Mouse (Mus musculus) ovary, postnatal 36 days (tissue): ENCODE measurements around the gene Ano2.

ENCODE experiments used
- DNase-seq: peaks from one replicate; pipeline ENCODE4 v3.0.0; 2022; ENCODE audit warnings: low spot score, mixed read lengths

Ano2 gene

GRCm38 (mm10) chr6:125914446-125914845, 224.2 kb downstream of the Ano2 start:
- DNase-seq, result no peak

GRCm38 (mm10) chr6:125922746-125923145, 232.5 kb downstream of the Ano2 start:
- DNase-seq, result no peak

- no peak for DNase-seq
Measured at GRCm38 (mm10) chr6:125924979-125925378, 234.8 kb downstream of the Ano2 start.

GRCm38 (mm10) chr6:125925861-125926260, 235.6 kb downstream of the Ano2 start:
- DNase-seq, result no peak

GRCm38 (mm10) chr6:125931926-125932325, 241.7 kb downstream of the Ano2 start:
- DNase-seq, result no peak

- no peak for DNase-seq
Measured at GRCm38 (mm10) chr6:125954965-125955364, 264.7 kb downstream of the Ano2 start.

GRCm38 (mm10) chr6:125973551-125973950, 283.3 kb downstream of the Ano2 start:
- no peak for DNase-seq

- DNase-seq, result no peak
Measured at GRCm38 (mm10) chr6:125975788-125976465, 285.7 kb downstream of the Ano2 start.

GRCm38 (mm10) chr6:125979601-125980000, 289.4 kb downstream of the Ano2 start:
- no peak for DNase-seq

- DNase-seq, result no peak
Measured at GRCm38 (mm10) chr6:125984050-125984449, 293.8 kb downstream of the Ano2 start.

- no peak for DNase-seq
Measured at GRCm38 (mm10) chr6:125992731-125993130, 302.5 kb downstream of the Ano2 start.

GRCm38 (mm10) chr6:126001797-126002196, 311.6 kb downstream of the Ano2 start:
- no peak for DNase-seq

GRCm38 (mm10) chr6:126003002-126003742, 313.0 kb downstream of the Ano2 start:
- DNase-seq, result peak; percentile 6

- DNase-seq, result no peak
Measured at GRCm38 (mm10) chr6:126006647-126007046, 316.4 kb downstream of the Ano2 start.

GRCm38 (mm10) chr6:126009083-126009482, 318.9 kb downstream of the Ano2 start:
- no peak for DNase-seq

GRCm38 (mm10) chr6:126016991-126017390, 326.8 kb downstream of the Ano2 start:
- no peak for DNase-seq

GRCm38 (mm10) chr6:126018411-126018810, 328.2 kb downstream of the Ano2 start:
- no peak for DNase-seq

GRCm38 (mm10) chr6:126033693-126034402, 343.6 kb downstream of the Ano2 start:
- no peak for DNase-seq

- no peak for DNase-seq
Measured at GRCm38 (mm10) chr6:126034403-126034724, 344.1 kb downstream of the Ano2 start.

- peak; percentile 13 for DNase-seq
Measured at GRCm38 (mm10) chr6:126034728-126035127, 344.5 kb downstream of the Ano2 start.

GRCm38 (mm10) chr6:126035621-126036020, 345.4 kb downstream of the Ano2 start:
- DNase-seq, result no peak

GRCm38 (mm10) chr6:126045931-126046330, 355.7 kb downstream of the Ano2 start:
- DNase-seq, result peak; percentile 12

- no peak for DNase-seq
Measured at GRCm38 (mm10) chr6:126048206-126048605, 358.0 kb downstream of the Ano2 start.
